Mouse (Mus musculus): ENCODE measurements around the gene H1foo.

The H1foo gene

DNA sequence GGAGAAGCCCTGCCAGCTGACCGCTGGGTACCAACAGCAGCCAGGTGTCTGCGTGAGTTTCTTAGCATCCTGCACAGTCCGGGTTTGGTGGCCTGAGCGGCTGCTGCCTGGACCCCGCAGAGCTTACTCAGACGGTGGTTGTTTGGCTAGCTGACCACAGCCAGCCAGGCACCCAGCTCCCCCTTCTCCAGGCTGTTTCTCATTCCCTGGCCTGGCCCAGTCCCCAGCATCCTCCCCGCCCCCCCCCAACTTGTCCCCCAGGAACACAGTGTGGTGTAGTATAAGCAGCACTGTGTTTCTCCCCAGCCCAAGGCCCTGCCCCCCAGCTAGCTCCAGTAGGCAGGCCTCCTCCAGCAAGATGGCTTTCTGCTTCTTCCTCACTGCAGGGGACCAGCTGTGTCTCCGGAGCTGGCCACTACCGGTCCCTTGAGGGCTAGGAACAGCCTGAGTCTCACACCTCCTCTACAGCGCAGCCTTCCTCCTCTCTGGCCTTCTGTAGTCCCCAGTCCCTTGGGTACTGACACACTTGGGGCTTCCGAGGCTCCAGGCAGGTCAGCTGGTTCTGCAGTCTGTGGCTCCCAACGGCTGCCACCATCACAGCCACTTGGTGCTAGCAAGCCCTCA lies 41.8 kb downstream of the H1foo start:
- no peak for DNase-seq (ENCODE audit: low spot score in 2 of 2)

DNA sequence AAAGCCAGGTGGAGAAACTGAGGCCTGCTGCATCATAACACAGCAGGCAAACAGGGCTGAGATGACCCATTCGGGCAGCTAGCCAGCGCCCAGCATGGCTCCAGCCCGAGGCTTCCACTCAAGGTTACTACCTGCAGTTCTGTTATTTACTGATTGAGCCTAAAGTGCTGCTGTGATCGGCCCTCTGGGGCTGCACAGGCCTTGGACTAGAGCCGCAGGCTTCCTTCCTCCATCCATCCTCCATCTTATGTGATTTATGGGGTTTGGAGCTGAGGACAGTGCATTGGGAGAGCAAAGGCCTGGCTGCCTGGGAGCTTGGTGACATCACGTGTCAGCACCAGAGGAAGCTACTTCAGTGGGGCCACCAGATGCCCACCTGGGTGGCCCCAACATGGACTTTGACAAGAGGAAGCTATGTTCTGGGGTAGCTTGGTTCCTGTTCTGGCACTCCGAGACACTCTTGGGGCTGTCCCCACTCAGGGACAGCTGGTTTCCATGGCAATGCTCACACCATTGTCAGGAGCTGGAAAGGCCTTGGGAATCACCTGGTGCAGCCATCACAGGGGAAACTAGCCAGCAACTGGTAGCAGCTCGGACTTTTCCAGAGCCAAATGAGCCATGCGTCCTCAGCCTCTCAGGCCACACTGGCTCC lies 42.5 kb downstream of the H1foo start:
- DNase-seq (ENCODE audit: low spot score in 2 of 2), result no peak

DNA sequence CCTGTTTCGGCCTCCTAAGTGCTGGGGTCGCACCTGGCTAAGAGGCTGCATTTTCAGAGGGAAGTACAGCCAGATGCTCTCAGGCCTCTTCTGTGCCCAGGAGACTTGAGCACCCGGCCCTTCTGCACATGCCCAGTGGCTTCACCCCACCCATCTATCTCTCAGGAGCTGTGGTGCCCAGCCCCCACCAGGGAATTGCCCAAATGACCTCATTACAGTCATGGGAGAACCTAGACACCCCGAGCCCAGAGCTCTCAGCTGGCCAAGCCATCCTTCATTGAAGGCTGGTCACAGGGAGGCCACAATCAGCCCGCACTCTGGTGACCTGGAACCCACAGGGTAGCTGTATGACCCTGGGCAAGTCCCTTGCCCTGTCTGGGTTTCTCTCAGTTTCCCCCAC lies 44.3 kb downstream of the H1foo start:
- DNase-seq (ENCODE audit: low spot score in 2 of 2), result no peak

DNA sequence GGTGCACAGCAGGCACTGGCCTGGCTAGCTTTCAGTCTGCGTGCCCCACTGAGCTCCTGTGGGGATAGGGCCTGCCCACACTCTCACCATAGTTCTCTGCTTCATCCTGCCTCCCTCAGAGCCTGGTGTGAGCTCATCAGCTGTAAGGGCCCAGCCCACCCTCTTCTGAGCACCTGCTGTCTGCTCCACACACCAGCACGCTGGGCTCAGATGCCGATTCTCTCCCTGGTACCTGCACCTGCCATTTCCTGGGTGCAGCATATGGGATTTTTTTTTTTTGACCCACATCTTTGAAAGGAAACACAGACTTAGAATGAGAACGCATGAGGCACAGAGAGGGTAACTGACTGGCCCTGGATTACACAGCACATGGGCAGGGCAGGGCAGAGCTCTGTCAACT lies 44.9 kb downstream of the H1foo start:
- peak in 1 of 2 experiments; percentile 53 for DNase-seq (ENCODE audit: low spot score in 2 of 2)

GRCm38 (mm10) chr6:115990056-115990455 lies 45.3 kb downstream of the H1foo start:
- DNase-seq (ENCODE audit: low spot score in 2 of 2), result no peak

GRCm38 (mm10) chr6:115990479-115990878 lies 45.7 kb downstream of the H1foo start:
- DNase-seq (ENCODE audit: low spot score in 2 of 2), result no peak

GRCm38 (mm10) chr6:115991108-115991880 lies 46.6 kb downstream of the H1foo start:
- no peak for DNase-seq (ENCODE audit: low spot score in 2 of 2)

DNA sequence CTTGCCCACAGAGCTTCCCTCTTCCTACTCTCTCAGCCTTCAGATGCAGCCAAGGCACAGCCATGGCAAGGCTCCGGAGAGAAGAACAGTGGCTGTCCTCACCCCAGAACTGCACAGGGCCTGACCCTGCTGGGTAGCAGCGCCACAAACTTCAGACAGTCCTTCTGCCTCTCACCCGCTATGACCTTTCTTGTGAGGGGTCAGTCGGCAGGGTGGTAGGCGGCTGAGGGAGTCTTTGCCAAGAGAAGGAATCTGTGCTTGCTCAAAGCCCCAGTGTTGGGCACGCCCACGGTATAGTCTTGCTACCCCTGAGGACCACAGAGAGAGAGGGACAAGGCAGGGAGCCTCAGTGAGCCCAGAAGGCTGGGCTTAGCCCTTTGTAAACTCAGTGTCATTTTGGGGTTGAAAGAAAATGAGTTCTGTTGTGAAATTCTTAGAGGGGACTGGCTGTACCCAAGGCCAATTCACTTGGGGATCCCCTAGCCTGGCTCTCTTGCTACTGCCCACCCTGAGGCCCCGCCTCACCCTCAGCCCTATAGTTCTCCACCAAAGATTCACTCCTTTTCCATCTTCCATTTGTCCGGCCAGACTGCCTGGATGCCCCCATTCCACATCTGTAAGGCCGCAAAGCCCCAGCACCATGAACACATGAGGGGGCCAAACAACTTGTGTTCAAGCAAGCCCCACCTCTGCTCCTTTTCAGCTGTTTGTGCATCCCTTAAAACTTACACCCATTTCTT lies 47.3 kb downstream of the H1foo start:
- DNase-seq (ENCODE audit: low spot score in 2 of 2), result no peak

DNA sequence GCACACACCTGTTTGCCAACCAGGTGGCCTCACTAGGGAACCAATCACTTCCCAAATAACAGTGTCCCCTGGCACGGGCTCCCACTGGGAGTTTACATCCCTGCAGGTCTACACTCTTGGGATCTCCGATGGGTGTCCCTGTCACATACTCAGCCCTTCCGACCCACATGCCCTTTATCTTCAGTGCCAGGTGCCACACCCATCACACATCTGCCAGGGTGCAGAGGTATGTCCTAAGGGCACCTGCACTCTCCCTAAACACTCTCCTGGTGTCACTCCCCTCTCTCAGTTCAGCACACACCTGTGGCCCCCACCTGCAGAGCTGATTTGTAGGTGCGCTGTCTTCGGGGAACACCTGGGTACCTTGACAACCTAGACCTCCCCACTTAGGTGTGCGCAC lies 48.2 kb downstream of the H1foo start:
- DNase-seq (ENCODE audit: low spot score in 2 of 2), result no peak

- DNase-seq (ENCODE audit: low spot score in 2 of 2), result peak in 1 of 2 experiments; percentile 58
Measured at GRCm38 (mm10) chr6:115993463-115994145, 48.9 kb downstream of the H1foo start.

DNA sequence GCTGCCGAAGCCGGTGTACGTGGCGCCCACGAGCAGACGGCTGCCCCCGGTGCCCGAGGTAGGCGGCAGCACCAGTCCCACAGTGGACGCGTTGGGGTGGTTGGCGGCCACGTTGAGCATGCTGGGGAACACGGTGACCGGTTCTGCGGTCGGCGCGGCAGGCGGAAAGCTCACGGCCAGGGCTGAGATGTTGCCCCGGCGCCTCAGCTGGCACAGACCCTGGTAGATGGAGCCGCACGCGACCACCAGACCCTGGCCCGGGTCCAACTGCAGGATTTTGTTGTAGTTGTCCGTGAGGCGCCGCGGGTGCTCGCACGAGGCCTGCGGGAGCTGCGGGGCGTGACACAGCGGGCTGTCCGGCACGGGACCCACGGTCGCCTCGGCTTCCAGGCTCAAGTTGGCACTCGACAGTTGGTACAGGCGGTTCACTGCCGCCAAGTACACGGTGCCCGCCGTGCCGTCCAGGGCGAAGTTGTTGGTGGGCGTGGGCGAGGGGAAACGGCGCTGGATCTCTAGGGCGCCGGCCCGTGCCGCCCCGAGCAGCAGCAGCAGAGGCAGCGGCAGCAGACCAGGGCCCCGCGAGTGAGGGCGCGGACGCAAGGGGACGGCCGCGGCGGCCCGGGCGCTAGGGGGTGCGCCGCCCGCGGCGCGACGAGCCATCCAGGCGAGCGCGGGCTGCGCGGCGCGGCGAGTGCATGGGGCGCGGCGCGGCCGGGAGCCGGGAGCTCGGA lies 49.6 kb downstream of the H1foo start:
- peak in 1 of 2 experiments; percentile 65 for DNase-seq (ENCODE audit: low spot score in 2 of 2)

DNA sequence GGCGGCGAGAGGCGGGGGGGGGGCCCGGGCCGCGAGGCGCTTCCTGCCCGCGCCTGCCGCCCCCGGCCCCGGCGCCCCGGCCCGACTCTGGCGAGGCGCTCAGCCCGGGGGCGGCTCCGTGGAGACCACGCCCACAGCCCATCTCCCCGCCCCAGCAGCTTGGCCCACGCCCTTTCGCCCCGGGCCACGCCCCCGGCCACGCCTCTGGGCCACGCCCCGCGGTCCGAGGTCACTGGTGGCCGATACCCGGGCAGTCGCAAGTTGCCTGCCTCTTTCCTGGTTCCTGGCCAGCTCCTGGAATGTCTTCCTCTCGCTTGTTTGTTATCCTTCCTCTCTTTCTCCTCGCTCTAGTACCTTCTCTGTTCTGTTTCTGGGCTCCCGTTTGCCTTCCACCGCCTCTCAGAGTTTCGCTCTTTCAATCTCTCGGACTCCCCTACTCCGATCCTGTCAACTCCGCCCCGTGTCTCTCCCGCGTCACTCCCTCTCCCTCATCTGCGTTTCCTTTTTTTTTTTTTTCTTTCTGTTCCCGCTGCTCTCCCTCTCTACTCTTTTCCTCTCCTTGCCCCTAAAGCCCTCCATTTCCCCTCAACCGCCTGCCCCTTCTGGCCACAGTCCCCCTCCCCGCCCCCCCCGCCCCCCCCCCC lies 50.3 kb downstream of the H1foo start, which contains the start of gene Plxnd1:
Plxnd1 (minus strand) TSS at position 129 of the 644 bp plus-strand sequence.
- peak; percentile 85 to 87 for DNase-seq (ENCODE audit: low spot score in 2 of 2)

GRCm38 (mm10) chr6:115995531-115995941 lies 50.8 kb downstream of the H1foo start:
- DNase-seq (ENCODE audit: low spot score in 2 of 2), result no peak

DNA sequence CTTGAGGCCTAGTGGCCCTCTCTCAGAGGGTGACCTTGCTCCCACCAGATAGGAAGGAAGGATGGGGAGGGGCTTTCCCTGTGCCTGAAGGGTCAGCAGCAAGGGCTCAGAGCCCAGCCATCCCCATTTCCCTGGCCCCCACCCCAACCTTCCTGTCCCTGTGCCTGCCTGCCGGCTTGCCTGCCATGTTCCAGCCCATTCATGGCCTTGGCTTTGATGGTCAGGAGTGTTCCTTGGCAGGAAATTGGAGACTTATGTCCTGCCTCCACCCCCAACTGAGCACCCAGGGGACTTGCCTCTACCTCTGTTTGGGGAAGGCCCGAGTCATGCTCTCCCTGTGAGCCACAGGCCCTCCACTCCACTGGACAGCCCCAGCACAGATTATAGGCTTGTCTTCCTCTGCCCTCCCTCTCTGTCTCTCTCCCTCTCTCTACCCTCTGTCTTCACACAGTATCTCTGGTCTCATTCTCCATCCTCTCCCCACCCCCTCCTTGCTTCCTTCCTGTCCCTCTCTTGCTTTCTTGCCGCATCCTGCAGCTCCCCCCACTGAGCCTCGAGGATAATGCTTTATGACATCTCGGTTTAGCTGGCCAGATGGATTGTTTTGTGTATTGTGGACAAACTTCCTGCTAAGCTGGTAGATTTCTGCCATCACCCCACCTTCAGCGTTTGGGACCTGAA lies 51.6 kb downstream of the H1foo start:
- peak; percentile 68 to 71 for DNase-seq (ENCODE audit: low spot score in 2 of 2)

DNA sequence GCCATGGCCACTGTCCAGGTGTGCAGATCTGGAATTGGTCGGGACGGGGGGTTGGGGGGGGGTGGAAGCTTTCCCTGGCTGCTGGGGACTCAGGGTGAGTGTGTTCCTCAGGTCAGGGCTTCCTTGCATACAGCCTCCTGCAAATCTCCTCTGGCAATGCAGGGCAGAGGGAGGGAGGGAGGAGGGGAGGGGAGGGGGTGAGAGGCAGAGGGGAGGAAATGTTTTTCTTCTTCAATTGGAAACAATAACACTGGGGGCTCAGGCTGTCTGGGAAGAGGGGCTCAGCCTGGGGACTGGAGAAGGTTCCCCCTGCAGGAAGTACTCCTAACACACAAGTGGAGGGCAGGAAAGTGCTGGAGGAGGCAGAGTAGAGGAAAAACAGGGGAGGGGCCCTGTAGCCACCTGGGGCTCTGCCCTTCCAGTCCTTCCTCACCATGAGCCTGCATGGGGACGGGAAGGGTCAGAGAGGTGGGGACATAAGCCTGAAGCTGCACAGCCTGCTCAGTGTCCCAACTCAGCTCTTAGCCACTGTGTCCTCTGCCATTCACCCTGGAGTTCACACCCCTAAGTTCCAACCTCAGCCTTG lies 53.1 kb downstream of the H1foo start:
- DNase-seq (ENCODE audit: low spot score in 2 of 2), result no peak

DNA sequence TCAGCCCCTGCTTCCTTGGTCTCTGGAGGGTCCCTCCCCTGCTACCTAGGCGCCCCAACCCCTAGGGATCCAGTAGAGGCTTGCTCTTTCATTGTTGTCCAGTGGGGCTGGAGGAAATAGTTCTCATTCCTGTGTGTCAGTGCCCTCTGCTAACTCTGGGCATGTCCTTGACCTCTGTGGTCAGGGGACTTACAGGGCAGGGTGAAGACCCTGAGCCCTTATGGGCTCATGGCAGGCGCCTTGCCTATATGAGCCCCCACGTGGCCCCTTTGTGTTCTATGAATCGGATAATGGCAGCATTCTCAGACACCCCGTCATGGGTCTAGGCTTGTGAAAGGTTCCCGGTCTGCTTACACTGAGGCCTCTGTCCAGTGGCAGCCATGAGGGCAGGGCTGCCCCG lies 54.0 kb downstream of the H1foo start:
- no peak for DNase-seq (ENCODE audit: low spot score in 2 of 2)

DNA sequence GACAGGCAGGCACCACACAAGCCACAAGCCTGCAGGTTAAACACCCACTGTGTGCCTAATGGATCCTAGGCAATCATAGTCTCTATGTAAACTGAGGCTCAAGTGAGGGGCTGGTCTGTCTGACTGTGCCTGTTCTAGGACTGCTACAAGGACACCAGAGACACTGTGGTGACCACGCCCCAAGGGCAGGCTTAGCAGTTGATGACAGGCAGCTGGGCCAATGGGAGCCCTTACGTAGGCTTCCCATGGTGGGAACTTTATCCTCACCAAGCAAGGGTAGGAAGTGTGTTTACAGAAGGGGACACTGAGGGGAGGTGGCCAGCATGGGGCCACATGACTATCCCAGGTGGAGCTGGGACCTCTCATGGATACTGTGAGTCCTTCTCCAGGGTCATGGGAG lies 54.5 kb downstream of the H1foo start:
- no peak for DNase-seq (ENCODE audit: low spot score in 2 of 2)

Data from right cerebral cortex, postnatal 10 days (tissue).